12 mouse cellular contexts compared by ENCODE assay signal in genomic region chr3:84647616-84648015, GRCm38 (mm10). TPM values are rescaled to one million over a fixed set of nuclear protein-coding genes. Genes with fewer than 3 reads are reported as not detected.
DNase-seq lines count a peak whose midpoint lies in the region; ATAC-seq and TF ChIP-seq lines count a peak whose summit lies in the region.
"Had no signal": no experiment of that assay in that cellular context is flagged by ENCODE, and none has a peak within 500 bp of the region (broad histone marks: within the 10 kb centered on the region; RNA-seq: fewer than 3 reads in every experiment).

No protein-coding gene starts in this region.

- no peak overlapping the region for H3K9ac ChIP-seq in hindbrain, embryonic 12.5 days
- H3K9ac ChIP-seq in ES-Bruce4 (ENCODE audit: low read depth, poor library complexity, severe bottlenecking) = 0 out of 2 replicates have a peak overlapping the region, but pooled peaks have one; percentile 33
- H3K9ac ChIP-seq: liver, embryonic 12.5 days had no signal

- no peaks in the 10 kb centered on the region for H3K9me3 ChIP-seq in hindbrain, embryonic 10.5 days
- H3K9me3 ChIP-seq in hindbrain, embryonic 12.5 days (replicated peaks) = no peaks in the 10 kb centered on the region
- H3K9me3 ChIP-seq in ES-Bruce4 (replicated peaks; ENCODE audit: control insufficient read depth, insufficient read depth, low read length, poor library complexity, severe bottlenecking) = no peaks in the 10 kb centered on the region

- WGBS in hindbrain, embryonic 10.5 days = 37% methylated on average over 4 of the region's 4 CpGs
- 27% methylated on average over 4 of the region's 4 CpGs for WGBS in hindbrain, embryonic 12.5 days

- no peaks in the 10 kb centered on the region for H3K27me3 ChIP-seq in hindbrain, embryonic 10.5 days (ENCODE audit: insufficient read depth, poor library complexity, severe bottlenecking)
- H3K27me3 ChIP-seq in hindbrain, embryonic 12.5 days = no peaks in the 10 kb centered on the region
- H3K27me3 ChIP-seq in ES-Bruce4 (ENCODE audit: control insufficient read depth, insufficient read depth, low read length, poor library complexity, severe bottlenecking) = no peaks in the 10 kb centered on the region
- H3K27me3 ChIP-seq: liver, embryonic 12.5 days had no signal

- no peak for TF ChIP-seq EP300 in ES-Bruce4 (IDR thresholded peaks at IDR 0.05; ENCODE audit: insufficient read depth, low read depth, low read length)

- no peak overlapping the region for H3K4me2 ChIP-seq in hindbrain, embryonic 12.5 days (replicated peaks)
- H3K4me2 ChIP-seq: liver, embryonic 12.5 days had no signal

- no peak for TF ChIP-seq POLR2A in ES-Bruce4 (IDR thresholded peaks at IDR 0.05; ENCODE audit: insufficient read depth, low read length)

- 0 out of 2 replicates have a peak overlapping the region, but pooled peaks have one; percentile 20 for H3K27ac ChIP-seq in hindbrain, embryonic 10.5 days
- H3K27ac ChIP-seq in hindbrain, embryonic 12.5 days = no peak overlapping the region
- H3K27ac ChIP-seq in ES-Bruce4 (ENCODE audit: insufficient read depth, low read length) = peak overlapping the region; percentile 72
- H3K27ac ChIP-seq: liver, embryonic 12.5 days had no signal

- TF ChIP-seq CTCF in ES-Bruce4 (IDR thresholded peaks at IDR 0.05; ENCODE audit: low read depth, low read length) = no peak

- ATAC-seq in hindbrain, embryonic 12.5 days (ENCODE audit: low FRiP score) = no peak
- ATAC-seq: liver, embryonic 12.5 days had no signal

- H3K4me3 ChIP-seq in hindbrain, embryonic 10.5 days = no peak overlapping the region
- no peak overlapping the region for H3K4me3 ChIP-seq in hindbrain, embryonic 12.5 days
- no peak overlapping the region for H3K4me3 ChIP-seq in ES-Bruce4 (ENCODE audit: low read depth, low read length)
- H3K4me3 ChIP-seq: liver, embryonic 12.5 days had no signal

- no peak for DNase-seq in hindbrain, embryonic 10.5 days (ENCODE audit: low spot score)
- peak; percentile 54 for DNase-seq in adrenal gland, postnatal 10 days
- DNase-seq in mesoderm, embryonic 11.5 days (ENCODE audit: low read depth, low spot score) = peak; percentile 20
- DNase-seq in ovary, postnatal 10 days (ENCODE audit: low spot score) = no peak
- no peak for DNase-seq in cerebellum, postnatal 10 days
- DNase-seq: heart, postnatal 36 days; right cerebral cortex, postnatal 4 days; thymus, postnatal 36 days had no signal

- peaks cover 9% of the 10 kb centered on the region; the same call in 1 of the 2 replicates for H3K4me1 ChIP-seq in hindbrain, embryonic 10.5 days (replicated peaks)
- H3K4me1 ChIP-seq in hindbrain, embryonic 12.5 days = peaks cover 5% of the 10 kb centered on the region; the same call in 1 of the 2 replicates
- peaks cover 17% of the 10 kb centered on the region for H3K4me1 ChIP-seq in ES-Bruce4 (ENCODE audit: control insufficient read depth, insufficient read depth, low read length)
- H3K4me1 ChIP-seq: liver, embryonic 12.5 days had no signal

- H3K36me3 ChIP-seq in hindbrain, embryonic 10.5 days = no peaks in the 10 kb centered on the region
- H3K36me3 ChIP-seq in hindbrain, embryonic 12.5 days = no peaks in the 10 kb centered on the region
- H3K36me3 ChIP-seq in ES-Bruce4 (ENCODE audit: control insufficient read depth, insufficient read depth, low read length, poor library complexity, severe bottlenecking) = no peaks in the 10 kb centered on the region
- H3K36me3 ChIP-seq: liver, embryonic 12.5 days had no signal

RNA-seq across cellular contexts. Expression of gene Tmem154, which starts 18.4 kb away (rescaled TPM):
- polyA plus RNA-seq in hindbrain, embryonic 10.5 days (2016; fragmentation: Nextera tagmentation; extraction: Ambion mirVana) = 0.24 and 0.38 TPM in 2 replicates
- polyA plus RNA-seq in hindbrain, embryonic 12.5 days (2016; fragmentation: Nextera tagmentation; extraction: Ambion mirVana) = 0.44 and 1.1 TPM in 2 replicates
- polyA plus RNA-seq in ES-Bruce4 (2011; ENCODE audit: insufficient read depth, insufficient read length, low read depth, missing spikeins) = 3.2 and 3.9 TPM in 2 replicates
- 1 to 10 TPM; 2.7 to 5.8 TPM for total RNA-seq in adrenal gland, postnatal 10 days (2021)

RNA-seq across cellular contexts. Expression of gene Tigd4, which starts 54.2 kb away (rescaled TPM):
- not detected in 2 replicates for polyA plus RNA-seq in hindbrain, embryonic 10.5 days (2016; fragmentation: Nextera tagmentation; extraction: Ambion mirVana)
- 0.20 TPM in 1 of 2 replicates, not detected in the other for polyA plus RNA-seq in hindbrain, embryonic 12.5 days (2016; fragmentation: Nextera tagmentation; extraction: Ambion mirVana)
- not detected in 2 replicates for polyA plus RNA-seq in ES-Bruce4 (2011; ENCODE audit: insufficient read depth, insufficient read length, low read depth, missing spikeins)
- total RNA-seq in adrenal gland, postnatal 10 days (2021) = under 1 TPM; 0.45 to 0.90 TPM
- polyA plus RNA-seq: large intestine, adult 2 months had no signal

Comparison
In these comparisons a context has a peak if more than half of its experiments do, and no peak if none do; other contexts are left out.
1. DNase-seq: peak in adrenal gland, postnatal 10 days (single experiment) and mesoderm, embryonic 11.5 days (single experiment); none in hindbrain, embryonic 10.5 days (single experiment), ovary, postnatal 10 days (single experiment) and cerebellum, postnatal 10 days (0 of 2).